Mouse (Mus musculus): Measurements from ENCODE around the gene Nhlh1.

Gene Nhlh1

DNA sequence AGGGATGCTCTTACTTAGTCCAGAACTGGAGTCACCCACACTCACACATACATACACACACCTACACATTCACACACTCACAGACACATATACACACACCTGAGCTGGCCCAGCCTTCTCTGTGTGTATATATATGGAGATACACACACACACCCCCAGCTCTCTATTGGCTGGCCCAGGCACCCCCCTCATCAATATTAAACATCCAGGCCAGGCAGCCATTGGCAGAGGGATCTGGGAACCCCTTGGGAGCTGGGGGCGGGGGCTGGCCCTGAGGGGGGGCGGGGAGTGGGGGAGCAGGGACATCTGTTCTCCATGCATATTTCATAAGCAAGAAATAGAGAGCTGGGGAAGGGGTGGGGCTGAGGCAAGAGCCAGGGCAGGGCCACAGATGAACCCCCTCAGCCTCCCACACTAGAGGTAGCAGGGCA is at the start of gene Nhlh1:
Gene Nhlh1, minus strand, starts transcription at position 83 of the 431 bp plus-strand sequence.
- no peak for DNase-seq (ENCODE audit: low spot score in 2 of 2)

GRCm38 (mm10) chr1:172105101-172105500 is 47.7 kb upstream of the Nhlh1 start:
- DNase-seq (ENCODE audit: low spot score in 2 of 2), result no peak

DNA sequence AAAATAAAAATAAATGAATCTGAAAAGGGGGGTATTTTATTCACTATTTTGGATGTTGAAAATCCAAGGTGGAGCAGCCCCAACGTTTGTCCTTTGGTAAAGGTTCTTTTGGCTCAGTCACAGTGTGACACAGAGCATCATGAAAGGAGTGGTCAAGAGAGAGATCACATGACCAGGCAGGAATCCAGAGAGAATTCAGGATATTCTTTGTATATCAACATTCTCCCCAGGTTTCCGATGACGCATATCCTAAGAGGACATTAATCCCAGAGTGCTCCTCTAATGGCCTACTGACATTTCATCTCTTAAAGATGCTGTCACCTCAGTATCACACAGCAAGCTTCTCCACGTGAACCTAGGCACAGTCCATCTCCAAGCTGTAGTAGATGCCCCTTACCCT is 46.2 kb upstream of the Nhlh1 start:
- no peak for DNase-seq (ENCODE audit: low spot score in 2 of 2)

DNA sequence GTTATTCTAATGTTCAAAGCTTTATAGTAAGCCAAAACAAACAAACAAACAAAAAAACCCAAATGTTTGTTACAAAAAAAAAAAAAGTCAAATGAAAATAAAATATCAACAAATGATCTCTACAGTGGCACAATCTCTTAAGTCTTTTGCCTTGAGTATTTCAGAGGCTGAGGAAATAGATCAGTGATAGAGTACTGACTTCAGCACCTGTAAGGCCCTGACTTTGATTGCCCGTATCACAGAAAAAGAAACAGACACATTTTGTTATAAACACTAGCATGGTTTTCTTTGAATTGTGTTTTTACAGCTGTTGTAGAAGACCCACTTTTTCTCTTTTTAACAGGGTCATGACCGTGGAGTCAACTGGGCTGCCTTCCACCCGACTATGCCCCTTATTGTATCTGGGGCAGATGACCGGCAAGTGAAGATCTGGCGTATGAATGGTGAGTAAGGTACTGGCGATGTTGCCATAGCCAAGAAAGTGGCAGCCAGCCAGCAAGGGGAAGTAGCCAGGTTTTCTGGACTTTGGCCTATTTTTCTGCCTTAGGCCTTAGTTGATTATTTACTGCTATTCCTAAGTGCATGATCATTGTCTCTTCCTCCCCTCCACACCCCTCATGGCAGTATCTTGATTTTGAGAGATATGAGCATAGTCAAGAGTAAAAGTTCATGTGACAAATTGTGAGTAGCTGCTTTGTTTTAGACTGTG is 42.1 kb upstream of the Nhlh1 start:
- no peak for DNase-seq (ENCODE audit: low spot score in 2 of 2)

GRCm38 (mm10) chr1:172095202-172095601 is 37.8 kb upstream of the Nhlh1 start:
- DNase-seq (ENCODE audit: low spot score in 2 of 2), result no peak

GRCm38 (mm10) chr1:172094295-172094694 is 36.9 kb upstream of the Nhlh1 start:
- DNase-seq (ENCODE audit: low spot score in 2 of 2), result no peak

DNA sequence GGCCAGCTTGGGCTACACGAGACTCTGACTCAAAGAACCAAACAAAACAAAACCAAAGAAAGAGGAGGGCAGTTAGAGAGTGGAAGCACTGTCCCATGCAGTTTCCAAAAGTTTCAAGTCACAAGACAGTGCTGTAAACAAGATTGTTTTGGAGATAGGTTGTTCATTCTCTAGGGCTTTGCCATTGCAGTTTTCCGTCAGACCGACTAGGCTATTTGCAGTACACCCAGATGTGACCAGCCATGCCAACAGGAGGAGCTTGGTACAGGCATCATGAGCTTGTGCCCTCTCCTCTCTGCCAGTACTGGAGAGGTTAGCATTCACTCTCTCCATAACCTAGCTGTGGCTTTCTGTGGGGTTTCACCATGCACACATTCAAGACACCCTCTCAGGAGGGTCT is 36.1 kb upstream of the Nhlh1 start:
- DNase-seq (ENCODE audit: low spot score in 2 of 2), result no peak

- no peak for DNase-seq (ENCODE audit: low spot score in 2 of 2)
Observed at GRCm38 (mm10) chr1:172082899-172083445, 25.6 kb upstream of the Nhlh1 start.

DNA sequence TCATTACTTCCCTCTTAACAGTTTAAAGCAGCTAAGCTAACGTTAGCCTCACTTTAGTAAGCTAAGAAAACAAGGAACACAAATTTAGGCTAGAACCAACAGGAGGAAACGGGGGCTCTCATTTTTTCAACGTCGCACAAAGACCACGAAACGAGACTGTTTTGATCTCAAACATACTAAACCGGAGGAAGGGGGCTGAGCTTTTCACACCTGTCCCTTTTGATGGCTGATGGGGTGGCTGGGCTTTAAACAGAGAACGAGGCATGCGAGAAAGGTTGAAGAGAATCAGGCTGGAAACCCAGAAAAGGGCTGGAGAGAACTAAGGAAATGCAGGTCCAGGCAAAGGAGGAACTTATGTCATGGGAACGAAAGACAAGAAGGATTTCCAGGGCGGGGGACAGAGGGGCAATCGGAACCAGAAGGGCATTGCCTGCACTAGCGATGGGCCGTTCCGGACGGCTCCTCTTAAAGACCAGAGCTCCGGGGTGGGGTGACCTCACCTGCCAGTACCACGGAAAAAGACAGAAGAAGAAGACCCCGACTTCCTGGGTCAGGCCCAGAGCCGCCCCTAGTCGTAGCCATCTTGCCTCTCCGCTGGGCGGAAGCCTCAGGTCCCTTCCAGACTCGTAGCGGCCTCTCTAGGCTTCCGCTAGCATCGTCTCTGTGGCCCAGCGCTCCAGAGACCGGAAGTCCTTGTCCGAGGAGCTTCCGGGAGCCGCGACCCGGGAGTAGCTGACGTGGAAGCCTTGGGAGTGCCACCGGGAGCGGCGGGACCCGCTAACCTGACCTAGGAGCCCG is 24.9 kb upstream of the Nhlh1 start, which contains the start of the genes Copa and Ncstn:
Gene Copa, plus strand, starts transcription at position 429 of the 798 bp plus-strand sequence.
Gene Ncstn, minus strand, starts transcription at position 695 of the 798 bp plus-strand sequence.
- peak; percentile 93 to 95 for DNase-seq (ENCODE audit: low spot score in 2 of 2)

GRCm38 (mm10) chr1:172077981-172078380 is 20.6 kb upstream of the Nhlh1 start:
- no peak for DNase-seq (ENCODE audit: low spot score in 2 of 2)

GRCm38 (mm10) chr1:172072604-172073003 is 15.2 kb upstream of the Nhlh1 start:
- no peak for DNase-seq (ENCODE audit: low spot score in 2 of 2)

DNA sequence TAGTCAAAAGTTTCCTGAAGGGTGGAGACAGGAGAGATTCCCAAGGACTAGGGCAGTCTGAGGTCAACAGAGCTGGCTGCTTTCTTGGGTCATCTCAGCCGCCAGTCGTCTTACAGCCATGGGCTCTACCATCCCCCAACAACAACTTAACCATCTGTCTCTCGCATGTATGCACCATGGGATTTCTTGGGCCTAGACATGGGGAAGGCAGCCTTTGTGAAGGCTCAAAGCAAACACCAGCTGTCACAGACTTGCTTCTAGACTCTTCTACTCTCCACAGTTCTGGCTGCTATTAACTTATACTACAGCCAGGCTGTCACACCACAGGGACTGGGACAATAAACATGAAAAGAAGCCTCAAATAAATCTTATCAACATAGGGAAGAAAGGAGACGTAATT is 14.2 kb upstream of the Nhlh1 start:
- DNase-seq (ENCODE audit: low spot score in 2 of 2), result no peak

GRCm38 (mm10) chr1:172070227-172070626 is 12.9 kb upstream of the Nhlh1 start:
- DNase-seq (ENCODE audit: low spot score in 2 of 2), result no peak

DNA sequence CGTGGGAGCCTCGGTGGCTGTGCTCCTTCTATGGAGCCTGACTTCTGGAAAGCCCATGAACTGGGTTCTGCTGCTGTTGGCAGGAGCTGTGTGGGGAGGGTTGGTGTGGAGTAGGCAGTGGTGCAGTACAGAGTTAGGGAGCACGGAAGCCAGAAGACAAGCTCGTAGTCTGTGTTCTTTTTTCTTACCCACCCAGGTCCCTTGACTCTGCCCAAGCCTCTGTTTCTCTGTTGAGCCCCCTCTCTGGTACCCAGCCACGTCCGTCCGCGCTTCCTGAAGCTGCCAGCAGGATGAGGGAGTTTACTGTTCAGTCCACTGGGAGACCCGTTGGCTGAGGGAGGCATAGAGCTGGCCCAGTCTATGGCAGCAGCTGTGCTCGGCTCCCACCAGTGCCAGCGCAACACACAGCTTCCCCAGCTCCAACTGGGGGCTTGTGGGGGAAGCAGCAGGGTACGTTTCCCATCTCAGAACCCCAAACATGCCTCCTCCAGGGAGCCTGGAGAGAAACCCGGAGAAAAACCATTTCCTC is 7.3 kb upstream of the Nhlh1 start:
- DNase-seq (ENCODE audit: low spot score in 2 of 2), result no peak

- no peak for DNase-seq (ENCODE audit: low spot score in 2 of 2)
Observed at GRCm38 (mm10) chr1:172063291-172064023, 6.1 kb upstream of the Nhlh1 start.

GRCm38 (mm10) chr1:172062101-172062500 is 4.7 kb upstream of the Nhlh1 start:
- DNase-seq (ENCODE audit: low spot score in 2 of 2), result no peak

DNA sequence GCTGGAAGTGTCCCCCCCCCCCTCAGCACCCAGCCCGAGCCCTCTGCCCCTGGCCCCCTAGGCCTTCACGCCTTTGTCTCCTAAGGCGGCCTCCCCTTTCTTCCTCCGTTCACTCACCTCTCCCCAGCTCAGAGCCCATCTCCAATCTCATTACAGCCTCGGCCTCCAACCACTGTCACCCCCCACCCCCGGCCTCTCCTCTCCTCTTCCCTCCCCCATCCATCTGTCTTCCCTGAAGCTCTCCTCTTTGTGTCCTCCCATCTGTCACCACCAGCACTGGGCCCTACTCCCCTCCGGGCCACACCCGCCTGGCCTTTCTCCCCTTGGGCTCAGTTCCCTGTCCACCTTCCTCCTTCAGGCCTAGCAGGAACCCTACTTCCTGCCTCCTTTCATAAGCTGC is 3.8 kb upstream of the Nhlh1 start:
- no peak for DNase-seq (ENCODE audit: low spot score in 2 of 2)

DNA sequence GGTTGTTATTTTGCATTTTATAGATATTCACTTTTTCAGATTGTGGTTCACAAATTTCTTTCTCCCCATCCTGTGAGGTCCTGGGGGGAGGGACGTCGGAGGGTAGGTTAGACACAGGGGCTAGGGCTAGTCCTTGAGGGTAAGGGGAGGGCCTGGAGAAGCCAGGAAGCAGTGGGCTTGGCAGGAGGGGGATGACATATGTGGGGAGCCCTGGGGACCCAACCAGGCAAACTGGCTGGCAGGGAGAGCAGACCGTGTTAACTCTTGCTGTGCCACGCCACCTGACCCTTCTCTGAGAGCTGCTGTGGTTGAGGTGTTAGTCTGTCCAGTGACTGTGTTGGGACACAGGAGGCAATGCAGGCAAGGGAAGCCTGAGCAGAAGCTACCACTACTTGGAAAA is 3.3 kb upstream of the Nhlh1 start:
- DNase-seq (ENCODE audit: low spot score in 2 of 2), result no peak

DNA sequence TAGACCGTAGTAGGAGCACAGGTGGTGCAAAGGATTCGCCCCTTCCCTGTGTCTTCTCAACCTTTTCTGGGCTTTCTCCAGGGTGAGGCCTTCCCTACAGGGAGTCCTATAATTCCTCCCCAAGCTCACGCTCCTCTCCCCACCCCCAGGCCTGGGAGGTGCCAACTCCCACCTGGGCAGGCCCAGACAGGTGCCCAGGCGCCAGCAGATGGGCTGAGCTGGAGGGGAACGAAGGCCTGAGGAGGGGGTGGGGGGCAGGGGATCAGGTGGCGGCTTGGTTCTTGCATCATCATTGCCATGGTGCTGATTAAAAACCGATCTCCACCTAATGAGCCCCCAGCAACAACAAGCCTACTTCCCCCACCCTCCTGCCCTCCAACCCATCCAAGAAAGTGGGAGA is 1.5 kb upstream of the Nhlh1 start:
- no peak for DNase-seq (ENCODE audit: low spot score in 2 of 2)

- DNase-seq (ENCODE audit: low spot score in 2 of 2), result no peak
Observed at GRCm38 (mm10) chr1:172058321-172058720, 948 bp upstream of the Nhlh1 start.

DNA sequence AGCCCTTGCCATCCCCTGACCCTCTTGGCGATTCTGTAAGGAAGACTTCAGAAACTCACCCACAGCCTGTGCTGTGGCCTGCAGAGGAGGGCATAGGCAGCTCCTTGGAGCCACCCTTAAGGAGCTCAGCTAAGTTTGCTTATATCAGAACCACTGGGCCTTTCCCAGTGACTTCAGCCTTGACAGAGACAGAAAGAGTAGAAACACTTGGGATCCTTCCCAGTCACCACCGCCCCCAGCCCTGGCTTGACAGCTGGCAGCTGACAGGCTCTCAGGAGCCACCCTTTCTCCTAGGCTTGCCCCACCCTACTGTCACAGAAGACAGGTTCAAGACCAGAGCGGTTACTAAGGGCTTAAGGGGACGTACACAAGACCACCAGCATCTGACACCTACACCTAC is 1.1 kb downstream of the Nhlh1 start:
- DNase-seq (ENCODE audit: low spot score in 2 of 2), result no peak
